Mouse (Mus musculus) liver, embryonic 14.5 days (tissue): Measurements from ENCODE around the gene Ergic1.

ENCODE experiments used
- CTCF ChIP-seq: IDR thresholded peaks from 2 replicates; pipeline ENCODE4 v1.5.1; 2016; ENCODE audit warnings: antibody characterized with exemption, low read depth, control low read depth
- EP300 ChIP-seq: IDR thresholded peaks from 2 replicates; pipeline ENCODE4 v1.6.1; 2016; ENCODE audit warnings: antibody characterized with exemption, low read depth

- TF ChIP-seq CTCF (no peak), EP300 (no peak)
These were observed 13.4 kb downstream of the Ergic1 start for GRCm38 (mm10) chr17:26574701-26575100.
